Mouse (Mus musculus): ENCODE measurements around the gene Nectin1.

The Nectin1 gene

GRCm38 (mm10) chr9:43742066-43742465 is 1.7 kb upstream of the Nectin1 start:
- DNase-seq, result no peak

- peak; percentile 58 for DNase-seq
Observed at GRCm38 (mm10) chr9:43742902-43743646, 710 bp upstream of the Nectin1 start.

- DNase-seq, result peak; percentile 40
Observed at GRCm38 (mm10) chr9:43744138-43744981, 576 bp downstream of the Nectin1 start.

- DNase-seq, result peak; percentile 43
Observed at GRCm38 (mm10) chr9:43745051-43745792, 1.4 kb downstream of the Nectin1 start.

- DNase-seq, result no peak
Observed at GRCm38 (mm10) chr9:43745951-43746703, 2.3 kb downstream of the Nectin1 start.

- no peak for DNase-seq
Observed at GRCm38 (mm10) chr9:43747710-43748109, 3.9 kb downstream of the Nectin1 start.

GRCm38 (mm10) chr9:43748519-43748918 is 4.7 kb downstream of the Nectin1 start:
- no peak for DNase-seq

GRCm38 (mm10) chr9:43750053-43750452 is 6.3 kb downstream of the Nectin1 start:
- no peak for DNase-seq

- DNase-seq, result no peak
Observed at GRCm38 (mm10) chr9:43751111-43751510, 7.3 kb downstream of the Nectin1 start.

- no peak for DNase-seq
Observed at GRCm38 (mm10) chr9:43753481-43753880, 9.7 kb downstream of the Nectin1 start.

- DNase-seq, result no peak
Observed at GRCm38 (mm10) chr9:43754083-43754482, 10.3 kb downstream of the Nectin1 start.

GRCm38 (mm10) chr9:43754768-43755197 is 11.0 kb downstream of the Nectin1 start:
- DNase-seq, result no peak

GRCm38 (mm10) chr9:43755464-43755863 is 11.7 kb downstream of the Nectin1 start:
- DNase-seq, result no peak

- DNase-seq, result no peak
Observed at GRCm38 (mm10) chr9:43755928-43756327, 12.1 kb downstream of the Nectin1 start.

GRCm38 (mm10) chr9:43757225-43757624 is 13.4 kb downstream of the Nectin1 start:
- no peak for DNase-seq

GRCm38 (mm10) chr9:43757972-43758965 is 14.5 kb downstream of the Nectin1 start:
- no peak for DNase-seq

- DNase-seq, result no peak
Observed at GRCm38 (mm10) chr9:43760078-43760477, 16.3 kb downstream of the Nectin1 start.

- no peak for DNase-seq
Observed at GRCm38 (mm10) chr9:43761181-43761820, 17.5 kb downstream of the Nectin1 start.

GRCm38 (mm10) chr9:43761941-43762340 is 18.2 kb downstream of the Nectin1 start:
- no peak for DNase-seq

GRCm38 (mm10) chr9:43765419-43766179 is 21.8 kb downstream of the Nectin1 start:
- DNase-seq, result no peak
